Mouse (Mus musculus): ENCODE measurements around the gene Ap1b1. TPM values are rescaled to one million over a fixed set of nuclear protein-coding genes. Genes with fewer than 3 reads are reported as not detected.

Ap1b1 gene
- polyA plus RNA-seq, 1 experiment from 2014 or later = 46.4 TPM

DNA sequence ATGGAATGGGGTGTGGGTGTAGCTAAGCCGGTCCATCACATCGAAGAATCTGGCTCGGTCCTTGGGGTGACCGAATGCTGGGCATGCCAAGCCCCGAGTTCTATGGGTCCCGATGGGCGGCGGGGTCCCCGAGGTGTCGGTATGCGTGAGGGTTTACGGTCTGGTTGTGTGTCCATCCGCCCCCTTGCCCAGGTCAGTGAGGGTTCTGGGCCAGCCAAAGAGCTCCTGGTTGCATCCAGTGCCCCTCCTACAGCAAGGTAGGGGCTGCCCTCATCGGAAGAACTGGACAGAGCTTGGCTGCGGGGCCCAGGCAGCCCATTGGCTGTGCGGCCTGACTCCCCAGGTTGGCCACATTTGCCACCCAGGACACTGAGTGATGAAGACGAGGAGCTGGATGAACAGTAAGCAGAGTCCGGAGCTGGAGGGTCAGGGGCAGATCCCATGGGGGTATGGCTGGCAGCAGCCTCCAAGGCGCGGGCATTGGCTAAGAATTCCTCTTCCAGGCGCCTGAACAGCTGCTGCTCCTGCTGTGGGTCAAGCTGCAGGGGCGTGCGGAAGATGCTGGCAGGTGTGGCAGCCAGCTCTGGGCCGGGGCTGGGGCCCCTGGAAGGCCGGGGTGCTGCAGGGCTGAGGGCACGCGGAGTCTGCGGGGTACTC is 74.3 kb downstream of the Ap1b1 start:
- no peaks in the 10 kb centered on the region for H3K36me3 ChIP-seq (replicated peaks; ENCODE audit: control insufficient read depth, insufficient read depth, low read depth, low read length)
- 42% methylated on average over 28 of the region's 28 CpGs for WGBS
- H3K9me3 ChIP-seq (replicated peaks; ENCODE audit: control insufficient read depth, low read length) = no peaks in the 10 kb centered on the region
- no peak overlapping the region for H3K9ac ChIP-seq (replicated peaks; ENCODE audit: low read length)
- DNase-seq (ENCODE audit: low spot score) = no peak
- peak overlapping the region; percentile 71 for H3K4me2 ChIP-seq (ENCODE audit: low read depth, low read length)
- H3K27ac ChIP-seq (replicated peaks; ENCODE audit: low read depth, low read length) = no peak overlapping the region
- peaks cover 17% of the 10 kb centered on the region for H3K4me1 ChIP-seq (ENCODE audit: control insufficient read depth, insufficient read depth, low read length)
- no peak for ATAC-seq (replicated peaks; ENCODE audit: insufficient number of reproducible peaks, low FRiP score, low TSS enrichment, low read depth)
- peak overlapping the region; percentile 23; the same call in 1 of the 2 replicates for H3K4me3 ChIP-seq (ENCODE audit: low read depth, low read length)
- peaks cover 83% of the 10 kb centered on the region for H3K27me3 ChIP-seq (ENCODE audit: control insufficient read depth, insufficient read depth, low read length)

DNA sequence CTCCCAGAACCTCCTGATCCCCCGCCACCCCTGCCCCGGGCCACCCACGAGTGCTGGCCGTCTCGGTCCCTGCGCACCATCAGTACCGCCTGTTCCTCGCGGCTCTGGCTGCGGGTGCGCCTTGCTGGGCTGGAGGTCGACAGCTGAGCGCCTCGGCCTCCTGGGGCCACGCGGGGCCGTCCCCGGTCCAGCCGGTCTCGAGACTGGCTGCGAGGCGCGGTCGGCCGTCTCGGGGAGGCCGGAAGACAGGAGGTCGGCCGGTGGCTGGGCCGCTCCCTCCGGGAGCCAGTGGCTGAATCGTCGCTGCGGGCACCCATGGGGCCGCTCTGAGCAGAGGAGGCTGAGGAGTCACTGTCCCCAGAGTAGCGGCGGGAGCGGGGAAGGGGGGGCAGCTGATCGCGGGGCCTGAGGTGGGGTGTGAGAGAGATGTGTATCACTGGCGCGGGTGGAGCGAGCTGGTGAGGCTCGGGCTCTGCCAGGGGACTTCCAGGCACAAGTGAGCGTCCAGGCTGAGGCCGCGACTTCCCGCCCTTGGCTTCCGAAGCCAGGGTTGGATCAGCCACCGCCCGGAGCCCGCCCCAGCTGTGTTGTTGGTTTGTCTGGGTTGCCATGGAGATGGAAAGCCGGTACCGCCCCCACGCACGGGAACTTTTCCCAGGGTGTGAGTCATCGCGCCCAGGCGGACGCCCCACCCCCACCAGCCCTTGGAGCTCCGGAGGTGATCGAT is 75.0 kb downstream of the Ap1b1 start:
- no peaks in the 10 kb centered on the region for H3K36me3 ChIP-seq (replicated peaks; ENCODE audit: control insufficient read depth, insufficient read depth, low read depth, low read length)
- no peak overlapping the region for H3K27ac ChIP-seq (replicated peaks; ENCODE audit: low read depth, low read length)
- peaks cover 77% of the 10 kb centered on the region for H3K27me3 ChIP-seq (ENCODE audit: control insufficient read depth, insufficient read depth, low read length)
- peak; percentile 21; the same call in 1 of the 2 replicates for ATAC-seq (replicated peaks; ENCODE audit: insufficient number of reproducible peaks, low FRiP score, low TSS enrichment, low read depth)
- H3K9ac ChIP-seq (replicated peaks; ENCODE audit: low read length) = peak overlapping the region; percentile 28; the same call in 1 of the 2 replicates
- peak overlapping the region; percentile 71 for H3K4me2 ChIP-seq (ENCODE audit: low read depth, low read length)
- peak overlapping the region; percentile 23 for H3K4me3 ChIP-seq (ENCODE audit: low read depth, low read length)
- peak; percentile 81 for DNase-seq (ENCODE audit: low spot score)
- 1% methylated on average over 61 of the region's 62 CpGs for WGBS
- H3K9me3 ChIP-seq (replicated peaks; ENCODE audit: control insufficient read depth, low read length) = no peaks in the 10 kb centered on the region
- peaks cover 17% of the 10 kb centered on the region for H3K4me1 ChIP-seq (ENCODE audit: control insufficient read depth, insufficient read depth, low read length)

DNA sequence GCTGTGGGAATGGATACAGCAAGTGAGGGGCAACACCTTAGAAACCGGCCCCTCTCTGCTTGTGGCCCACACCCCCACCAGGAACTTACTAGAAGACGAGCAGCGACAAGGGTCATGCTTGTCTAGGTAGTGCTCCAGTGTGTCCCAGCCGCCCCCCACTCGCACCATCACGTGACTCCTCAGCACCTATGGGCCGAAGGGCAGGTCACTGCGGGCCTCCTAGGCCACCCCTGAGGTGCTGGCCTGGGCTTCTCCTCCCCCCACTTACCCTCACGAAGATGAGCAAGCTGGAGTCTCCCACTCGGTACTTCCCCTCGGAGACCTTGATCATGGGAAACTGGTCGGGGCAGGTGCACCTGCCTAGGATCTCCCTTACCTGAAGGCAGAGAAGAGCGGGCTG is 75.7 kb downstream of the Ap1b1 start:
- peak overlapping the region; percentile 23 for H3K4me3 ChIP-seq (ENCODE audit: low read depth, low read length)
- no peak overlapping the region for H3K27ac ChIP-seq (replicated peaks; ENCODE audit: low read depth, low read length)
- ATAC-seq (replicated peaks; ENCODE audit: insufficient number of reproducible peaks, low FRiP score, low TSS enrichment, low read depth) = no peak
- peak overlapping the region; percentile 71 for H3K4me2 ChIP-seq (ENCODE audit: low read depth, low read length)
- 12% methylated on average over 13 of the region's 13 CpGs for WGBS
- no peaks in the 10 kb centered on the region for H3K36me3 ChIP-seq (replicated peaks; ENCODE audit: control insufficient read depth, insufficient read depth, low read depth, low read length)
- no peaks in the 10 kb centered on the region for H3K9me3 ChIP-seq (replicated peaks; ENCODE audit: control insufficient read depth, low read length)
- H3K4me1 ChIP-seq (ENCODE audit: control insufficient read depth, insufficient read depth, low read length) = peaks cover 17% of the 10 kb centered on the region
- 0 out of 2 replicates have a peak overlapping the region, but pooled peaks have one; percentile 28 for H3K9ac ChIP-seq (replicated peaks; ENCODE audit: low read length)
- peaks cover 69% of the 10 kb centered on the region for H3K27me3 ChIP-seq (ENCODE audit: control insufficient read depth, insufficient read depth, low read length)
- no peak for DNase-seq (ENCODE audit: low spot score)

DNA sequence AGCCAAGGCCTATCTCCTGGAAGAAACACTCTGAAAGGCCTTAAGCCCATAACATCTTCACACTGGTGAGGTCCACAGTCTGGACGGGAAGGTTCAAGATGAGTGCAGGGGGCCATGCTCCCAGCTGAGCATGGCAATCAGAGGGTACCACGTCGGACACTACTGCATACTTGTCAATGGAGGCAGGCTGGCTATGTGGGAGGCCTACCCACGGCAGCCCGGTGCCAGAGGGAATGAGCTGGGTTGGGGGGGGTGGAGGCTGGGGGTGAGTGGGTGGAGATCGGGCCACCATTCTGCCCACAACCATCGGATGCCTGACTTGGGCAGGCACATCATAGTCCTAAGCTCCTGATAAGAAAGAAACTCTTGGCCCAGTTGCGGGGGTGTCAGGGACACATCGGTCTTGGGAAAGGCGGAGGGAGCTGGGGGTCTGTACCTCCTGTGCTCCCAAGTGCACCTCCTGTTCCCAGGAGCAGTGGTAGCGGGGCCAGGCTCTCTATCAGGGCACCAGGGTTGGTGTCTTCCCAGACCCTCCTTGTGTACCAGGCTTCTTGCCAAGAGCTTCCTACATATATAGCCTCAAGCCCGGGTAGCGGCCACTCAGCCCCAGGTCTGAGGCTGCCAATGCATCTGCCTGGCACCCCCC is 76.4 kb downstream of the Ap1b1 start:
- DNase-seq (ENCODE audit: low spot score) = no peak
- Histone ChIP-seq H3K9ac (replicated peaks; ENCODE audit: low read length) (no peak overlapping the region), H3K27ac (replicated peaks; ENCODE audit: low read depth, low read length) (no peak overlapping the region), H3K9me3 (replicated peaks; ENCODE audit: control insufficient read depth, low read length) (no peaks in the 10 kb centered on the region), H3K27me3 (ENCODE audit: control insufficient read depth, insufficient read depth, low read length) (peaks cover 63% of the 10 kb centered on the region), H3K4me1 (ENCODE audit: control insufficient read depth, insufficient read depth, low read length) (peaks cover 17% of the 10 kb centered on the region), H3K4me2 (ENCODE audit: low read depth, low read length) (no peak overlapping the region), H3K36me3 (replicated peaks; ENCODE audit: control insufficient read depth, insufficient read depth, low read depth, low read length) (peaks cover under 1% of the 10 kb centered on the region; the same call in 1 of the 2 replicates), H3K4me3 (ENCODE audit: low read depth, low read length) (no peak overlapping the region)
- ATAC-seq (replicated peaks; ENCODE audit: insufficient number of reproducible peaks, low FRiP score, low TSS enrichment, low read depth) = no peak
- WGBS = 66% methylated on average over 13 of the region's 13 CpGs

DNA sequence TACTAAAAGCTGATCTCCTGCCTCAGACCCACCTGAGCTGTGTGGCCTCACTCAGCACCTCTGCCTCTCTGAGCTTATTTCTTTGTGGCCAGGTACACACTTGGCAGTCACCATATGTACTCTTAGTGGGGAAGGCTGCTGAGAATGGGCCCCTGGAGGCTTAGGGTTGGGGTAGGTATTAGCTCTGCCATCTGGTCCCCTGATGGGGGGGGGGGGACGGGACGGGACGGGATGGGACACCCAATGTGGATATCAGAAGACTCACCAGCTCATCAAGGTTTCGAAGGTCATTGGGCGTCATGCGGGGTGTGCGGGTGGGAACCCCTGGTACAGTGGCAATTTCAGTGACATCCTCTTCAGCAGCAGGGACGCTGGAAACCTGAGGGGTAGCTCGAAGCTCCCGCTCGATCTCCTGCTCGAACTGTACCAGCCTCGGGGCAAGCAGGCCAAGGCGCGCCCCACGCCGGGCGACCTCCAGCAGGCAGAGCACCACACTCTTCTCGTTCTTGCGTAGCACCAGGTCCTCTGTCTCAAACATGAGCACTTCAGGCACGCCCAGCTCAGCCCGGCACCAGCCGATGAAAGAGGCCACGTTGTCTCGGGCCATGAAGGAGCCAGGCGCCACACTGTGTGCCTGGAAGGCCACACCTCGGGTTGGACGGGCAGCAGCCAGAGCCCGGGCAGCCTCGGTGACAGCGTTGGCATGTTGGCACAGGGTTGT is 77.1 kb downstream of the Ap1b1 start:
- ATAC-seq (replicated peaks; ENCODE audit: insufficient number of reproducible peaks, low FRiP score, low TSS enrichment, low read depth) = no peak
- Histone ChIP-seq H3K27ac (replicated peaks; ENCODE audit: low read depth, low read length) (no peak overlapping the region), H3K4me3 (ENCODE audit: low read depth, low read length) (peak overlapping the region; percentile 56; the same call in 1 of the 2 replicates)

DNA sequence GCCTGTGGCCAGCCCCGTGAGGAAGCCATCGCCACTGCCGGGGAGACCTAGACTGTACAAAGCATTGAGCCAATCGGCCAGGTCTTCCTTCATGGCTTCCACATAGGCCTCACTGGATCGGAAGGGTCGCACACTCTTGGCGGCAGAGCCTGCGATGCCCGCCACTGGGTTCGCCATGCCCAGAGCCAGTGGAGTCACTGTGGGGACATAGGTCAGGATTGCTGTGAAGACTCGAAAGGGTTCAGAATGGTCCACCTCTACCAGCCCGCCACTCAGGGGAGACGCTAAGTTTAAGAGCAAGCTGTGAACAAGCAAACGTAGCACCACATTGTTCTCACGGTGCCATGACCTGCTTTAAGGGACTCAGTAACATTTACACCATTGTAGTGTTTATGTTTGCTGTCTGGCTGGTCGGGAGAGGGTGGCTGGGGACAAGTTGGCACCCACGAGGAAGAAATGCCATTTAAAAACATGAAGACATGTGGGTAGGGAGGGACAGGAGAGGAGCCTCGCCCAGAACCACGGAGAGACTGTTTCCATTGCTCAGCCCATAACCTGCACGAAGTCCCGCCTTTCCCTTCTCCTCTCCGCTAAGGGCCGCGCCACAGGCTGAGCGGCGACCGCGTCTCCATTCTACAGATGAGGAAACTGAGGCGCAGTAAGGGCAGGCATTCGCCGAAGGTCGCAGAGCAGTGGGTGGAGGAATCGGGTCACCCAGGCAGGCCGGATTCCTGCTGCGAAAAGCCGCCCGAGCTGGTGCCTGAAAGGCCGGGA is 77.8 kb downstream of the Ap1b1 start:
- DNase-seq (ENCODE audit: low spot score) (no peak), ATAC-seq (replicated peaks; ENCODE audit: insufficient number of reproducible peaks, low FRiP score, low TSS enrichment, low read depth) (peak; percentile 11; the same call in 1 of the 2 replicates)
- 12% methylated on average over 38 of the region's 38 CpGs for WGBS
- no peaks in the 10 kb centered on the region for H3K9me3 ChIP-seq (replicated peaks; ENCODE audit: control insufficient read depth, low read length)
- peak overlapping the region; percentile 56 for H3K4me3 ChIP-seq (ENCODE audit: low read depth, low read length)
- peaks cover 14% of the 10 kb centered on the region for H3K4me1 ChIP-seq (ENCODE audit: control insufficient read depth, insufficient read depth, low read length)
- peaks cover 10% of the 10 kb centered on the region for H3K36me3 ChIP-seq (replicated peaks; ENCODE audit: control insufficient read depth, insufficient read depth, low read depth, low read length)
- no peak overlapping the region for H3K27ac ChIP-seq (replicated peaks; ENCODE audit: low read depth, low read length)
- peaks cover 50% of the 10 kb centered on the region for H3K27me3 ChIP-seq (ENCODE audit: control insufficient read depth, insufficient read depth, low read length)
- H3K4me2 ChIP-seq (ENCODE audit: low read depth, low read length) = peak overlapping the region; percentile 86
- H3K9ac ChIP-seq (replicated peaks; ENCODE audit: low read length) = peak overlapping the region; percentile 47

More for the DNA sequence above, 77.1 kb downstream of the Ap1b1 start:
- Histone ChIP-seq H3K4me2 (ENCODE audit: low read depth, low read length) (peak overlapping the region; percentile 86), H3K4me1 (ENCODE audit: control insufficient read depth, insufficient read depth, low read length) (peaks cover 14% of the 10 kb centered on the region), H3K36me3 (replicated peaks; ENCODE audit: control insufficient read depth, insufficient read depth, low read depth, low read length) (peaks cover 7% of the 10 kb centered on the region), H3K9ac (replicated peaks; ENCODE audit: low read length) (no peak overlapping the region; the same call in 1 of the 2 replicates), H3K9me3 (replicated peaks; ENCODE audit: control insufficient read depth, low read length) (no peaks in the 10 kb centered on the region), H3K27me3 (ENCODE audit: control insufficient read depth, insufficient read depth, low read length) (peaks cover 57% of the 10 kb centered on the region)
- no peak for DNase-seq (ENCODE audit: low spot score)
- 43% methylated on average over 31 of the region's 31 CpGs for WGBS
